Mouse (Mus musculus) hindbrain, embryonic 13.5 days (tissue): Measurements from ENCODE around the gene Sipa1. TPM values are rescaled to one million over a fixed set of nuclear protein-coding genes. Genes with fewer than 3 reads are reported as not detected.

ENCODE experiments used
- ATAC-seq: fragments of 200-750 bp; cut with Nextera tagmentation; 2 replicates; pipeline ENCODE4 v1.8.0; 2017; ENCODE audit warnings: moderate TSS enrichment; ENCODE audit not compliant: low FRiP score
- H3K27ac ChIP-seq: fragments of 300-500 bp; sonication (generic); 2 replicates; pipeline ENCODE4 v1.5.1; 2015; ENCODE audit warnings: inconsistent platforms, mild to moderate bottlenecking, moderate library complexity
- H3K27me3 ChIP-seq: fragments of 300-500 bp; sonication (generic); 2 replicates; pipeline ENCODE4 v1.6.1; 2015; ENCODE audit warnings: mild to moderate bottlenecking, inconsistent platforms
- H3K36me3 ChIP-seq: fragments of 300-500 bp; sonication (generic); 2 replicates; pipeline ENCODE4 v1.6.1; 2015; ENCODE audit warnings: mild to moderate bottlenecking, inconsistent platforms
- H3K4me1 ChIP-seq: fragments of 300-500 bp; sonication (generic); replicated peaks from 2 replicates; pipeline ENCODE4 v1.6.1; 2015; ENCODE audit warnings: inconsistent platforms
- H3K4me2 ChIP-seq: fragments of 300-500 bp; sonication (generic); 2 replicates; pipeline ENCODE4 v1.6.1; 2015; ENCODE audit warnings: inconsistent platforms, mild to moderate bottlenecking, moderate library complexity
- H3K4me3 ChIP-seq: fragments of 300-500 bp; sonication (generic); 2 replicates; pipeline ENCODE4 v1.5.1; 2015; ENCODE audit warnings: mild to moderate bottlenecking, inconsistent platforms
- H3K9ac ChIP-seq: fragments of 300-500 bp; sonication (generic); 2 replicates; pipeline ENCODE4 v1.6.1; 2015; ENCODE audit warnings: mild to moderate bottlenecking, inconsistent platforms
- H3K9me3 ChIP-seq: fragments of 300-500 bp; sonication (generic); 2 replicates; pipeline ENCODE4 v1.6.1; 2016; ENCODE audit warnings: inconsistent platforms
- WGBS: fragments of 180-500 bp; shearing (Covaris S2); methylation state at CpG from one replicate; pipeline ENCODE4 v1.1.7; 2015; 5-methylcytosine and 5-hydroxymethylcytosine counted together
- polyA plus RNA-seq: library from polyadenylated mRNA; unstranded; fragments of >200 nt; fragmentation: Nextera tagmentation; extraction: Ambion mirVana; gene quantifications from 2 replicates; pipeline ENCODE4 v1.2.1, GENCODE M21; 2015

Gene Sipa1
- 15.0 and 15.4 TPM in 2 replicates for polyA plus RNA-seq

- 1% methylated on average over 32 of the region's 32 CpGs for WGBS
- peaks cover 42% of the 10 kb centered on the region for H3K36me3 ChIP-seq
- peak within 1 kb of the TSS; percentile 54 for H3K4me2 ChIP-seq
- peaks cover 20% of the 10 kb centered on the region for H3K4me1 ChIP-seq
- H3K27me3 ChIP-seq, result no peaks in the 10 kb centered on the region
- H3K4me3 ChIP-seq, result peak within 1 kb of the TSS; percentile 36
- H3K27ac ChIP-seq, result peak within 1 kb of the TSS; percentile 75
- peak; percentile 79 for ATAC-seq
- peak within 1 kb of the TSS; percentile 66 for H3K9ac ChIP-seq
- no peaks in the 10 kb centered on the region for H3K9me3 ChIP-seq
Observed at GRCm38 (mm10) chr19:5662981-5663913, at the start of gene Sipa1. Sipa1 (minus strand) TSS chr19:5663707.

- no peaks in the 10 kb centered on the region for H3K27me3 ChIP-seq
- H3K9me3 ChIP-seq, result no peaks in the 10 kb centered on the region
- 79% methylated on average over 5 of the region's 5 CpGs for WGBS
- ATAC-seq, result no peak
- H3K4me3 ChIP-seq, result no peak overlapping the region
- peaks cover 26% of the 10 kb centered on the region for H3K4me1 ChIP-seq
- no peak overlapping the region for H3K4me2 ChIP-seq
- no peak overlapping the region for H3K27ac ChIP-seq
- no peak overlapping the region for H3K9ac ChIP-seq
- peaks cover 65% of the 10 kb centered on the region for H3K36me3 ChIP-seq
Observed at GRCm38 (mm10) chr19:5713255-5713654, 49.7 kb upstream of the Sipa1 start.

GRCm38 (mm10) chr19:5711907-5712460 lies 48.5 kb upstream of the Sipa1 start:
- Histone ChIP-seq H3K36me3 (peaks cover 70% of the 10 kb centered on the region), H3K9ac (no peak overlapping the region), H3K4me1 (peaks cover 22% of the 10 kb centered on the region), H3K9me3 (no peaks in the 10 kb centered on the region), H3K4me2 (no peak overlapping the region), H3K4me3 (no peak overlapping the region), H3K27ac (no peak overlapping the region), H3K27me3 (no peaks in the 10 kb centered on the region)
- 93% methylated on average over 14 of the region's 14 CpGs for WGBS
- ATAC-seq, result no peak

- no peak for ATAC-seq
Observed at GRCm38 (mm10) chr19:5711218-5711617, 47.7 kb upstream of the Sipa1 start.

GRCm38 (mm10) chr19:5710581-5710980 lies 47.1 kb upstream of the Sipa1 start:
- no peak for ATAC-seq
- Histone ChIP-seq H3K4me1 (peaks cover 9% of the 10 kb centered on the region), H3K4me2 (no peak overlapping the region), H3K36me3 (peaks cover 79% of the 10 kb centered on the region), H3K9ac (no peak overlapping the region), H3K9me3 (no peaks in the 10 kb centered on the region), H3K27me3 (no peaks in the 10 kb centered on the region), H3K27ac (no peak overlapping the region), H3K4me3 (no peak overlapping the region)
- WGBS, result 71% methylated on average over 8 of the region's 8 CpGs

More at GRCm38 (mm10) chr19:5711218-5711617, 47.7 kb upstream of the Sipa1 start:
- H3K9me3 ChIP-seq, result no peaks in the 10 kb centered on the region
- 7% methylated on average over 3 of the region's 3 CpGs for WGBS
- H3K27ac ChIP-seq, result no peak overlapping the region
- peaks cover 75% of the 10 kb centered on the region for H3K36me3 ChIP-seq
- peaks cover 14% of the 10 kb centered on the region for H3K4me1 ChIP-seq
- no peak overlapping the region for H3K4me3 ChIP-seq
- no peak overlapping the region for H3K4me2 ChIP-seq
- H3K9ac ChIP-seq, result no peak overlapping the region
- no peaks in the 10 kb centered on the region for H3K27me3 ChIP-seq

GRCm38 (mm10) chr19:5710068-5710467 lies 46.6 kb upstream of the Sipa1 start:
- H3K4me2 ChIP-seq, result no peak overlapping the region
- peaks cover 8% of the 10 kb centered on the region for H3K4me1 ChIP-seq
- no peaks in the 10 kb centered on the region for H3K27me3 ChIP-seq
- H3K4me3 ChIP-seq, result no peak overlapping the region
- peaks cover 78% of the 10 kb centered on the region for H3K36me3 ChIP-seq
- 95% methylated on average over 6 of the region's 6 CpGs for WGBS
- H3K9ac ChIP-seq, result no peak overlapping the region
- ATAC-seq, result no peak
- no peaks in the 10 kb centered on the region for H3K9me3 ChIP-seq
- no peak overlapping the region for H3K27ac ChIP-seq

- ATAC-seq, result no peak
- no peak overlapping the region for H3K4me2 ChIP-seq
- H3K4me1 ChIP-seq, result peaks cover 7% of the 10 kb centered on the region; the same call in 1 of the 2 replicates
- peaks cover 78% of the 10 kb centered on the region for H3K36me3 ChIP-seq
- no peak overlapping the region; the same call in 1 of the 2 replicates for H3K27ac ChIP-seq
- no peak overlapping the region for H3K4me3 ChIP-seq
- H3K9ac ChIP-seq, result no peak overlapping the region
- no peaks in the 10 kb centered on the region for H3K27me3 ChIP-seq
- H3K9me3 ChIP-seq, result no peaks in the 10 kb centered on the region
- 50% methylated on average over 10 of the region's 10 CpGs for WGBS
Observed at GRCm38 (mm10) chr19:5704801-5705571, 41.5 kb upstream of the Sipa1 start.

GRCm38 (mm10) chr19:5704163-5704800 lies 40.8 kb upstream of the Sipa1 start, which contains the start of gene Kcnk7:
Kcnk7 (plus strand) TSS chr19:5704367.
- peaks cover 80% of the 10 kb centered on the region for H3K36me3 ChIP-seq
- H3K27ac ChIP-seq, result no peak within 1 kb of the TSS; the same call in 1 of the 2 replicates

GRCm38 (mm10) chr19:5695849-5696462 lies 32.4 kb upstream of the Sipa1 start:
- no peak for ATAC-seq
- WGBS, result 10% methylated on average over 41 of the region's 41 CpGs
- H3K27ac ChIP-seq, result no peak overlapping the region; the same call in 1 of the 2 replicates
- peak overlapping the region; percentile 37 for H3K4me3 ChIP-seq
- peak overlapping the region; percentile 54 for H3K4me2 ChIP-seq
- H3K9ac ChIP-seq, result peak overlapping the region; percentile 60
- H3K36me3 ChIP-seq, result peaks cover 92% of the 10 kb centered on the region
- H3K4me1 ChIP-seq, result peaks cover 34% of the 10 kb centered on the region
- H3K9me3 ChIP-seq, result no peaks in the 10 kb centered on the region
- H3K27me3 ChIP-seq, result peaks cover 12% of the 10 kb centered on the region

More at GRCm38 (mm10) chr19:5704163-5704800, 40.8 kb upstream of the Sipa1 start, which contains the start of gene Kcnk7:
- no peaks in the 10 kb centered on the region for H3K27me3 ChIP-seq
- H3K4me1 ChIP-seq, result peaks cover 7% of the 10 kb centered on the region; the same call in 1 of the 2 replicates
- no peak within 1 kb of the TSS for H3K4me2 ChIP-seq
- H3K9me3 ChIP-seq, result no peaks in the 10 kb centered on the region
- WGBS, result 77% methylated on average over 17 of the region's 17 CpGs
- no peak for ATAC-seq
- no peak within 1 kb of the TSS for H3K4me3 ChIP-seq
- no peak within 1 kb of the TSS for H3K9ac ChIP-seq

- H3K4me1 ChIP-seq, result peaks cover 52% of the 10 kb centered on the region
- no peak for ATAC-seq
- H3K9me3 ChIP-seq, result no peaks in the 10 kb centered on the region
- H3K9ac ChIP-seq, result 0 out of 2 replicates have a peak overlapping the region, but pooled peaks have one; percentile 93
- 0 out of 2 replicates have a peak overlapping the region, but pooled peaks have one; percentile 4 for H3K4me3 ChIP-seq
- 0 out of 2 replicates have a peak overlapping the region, but pooled peaks have one; percentile 100 for H3K4me2 ChIP-seq
- H3K27ac ChIP-seq, result no peak overlapping the region
- H3K27me3 ChIP-seq, result peaks cover 12% of the 10 kb centered on the region
- H3K36me3 ChIP-seq, result peaks cover 77% of the 10 kb centered on the region
- WGBS, result 87% methylated on average over 6 of the region's 6 CpGs
Observed at GRCm38 (mm10) chr19:5693801-5694200, 30.3 kb upstream of the Sipa1 start.

GRCm38 (mm10) chr19:5692913-5693396 lies 29.4 kb upstream of the Sipa1 start:
- WGBS, result 86% methylated on average over 10 of the region's 10 CpGs
- Histone ChIP-seq H3K4me1 (peaks cover 53% of the 10 kb centered on the region), H3K9me3 (no peaks in the 10 kb centered on the region), H3K9ac (peak overlapping the region; percentile 93), H3K27ac (peak overlapping the region; percentile 76), H3K4me2 (peak overlapping the region; percentile 100), H3K4me3 (0 out of 2 replicates have a peak overlapping the region, but pooled peaks have one; percentile 4), H3K27me3 (peaks cover 12% of the 10 kb centered on the region), H3K36me3 (peaks cover 69% of the 10 kb centered on the region)
- no peak for ATAC-seq
